Mouse (Mus musculus) frontal cortex, adult 2 months (tissue): ENCODE results near the gene Stn1. TPM values are rescaled to one million over a fixed set of nuclear protein-coding genes. Genes with fewer than 3 reads are reported as not detected.
A peak's percentile ranks its signal among the peaks of the same experiment; 100 is the strongest.

Experiments used
- DNase-seq, 2 experiments: peaks; one replicate each; pipeline ENCODE4 v3.0.0; 2022; ENCODE audit warnings: low spot score in 1 of 2; ENCODE audit errors: extremely low spot score in 1 of 2
- polyA plus RNA-seq: library from polyadenylated mRNA; depleted of rRNA; stranded (reverse); fragments of >200 nt; gene quantifications from 2 replicates; pipeline ENCODE4 v1.2.3, GENCODE M21; 2012

The Stn1 gene
- polyA plus RNA-seq, 1 experiment = 19.8 TPM

DNA sequence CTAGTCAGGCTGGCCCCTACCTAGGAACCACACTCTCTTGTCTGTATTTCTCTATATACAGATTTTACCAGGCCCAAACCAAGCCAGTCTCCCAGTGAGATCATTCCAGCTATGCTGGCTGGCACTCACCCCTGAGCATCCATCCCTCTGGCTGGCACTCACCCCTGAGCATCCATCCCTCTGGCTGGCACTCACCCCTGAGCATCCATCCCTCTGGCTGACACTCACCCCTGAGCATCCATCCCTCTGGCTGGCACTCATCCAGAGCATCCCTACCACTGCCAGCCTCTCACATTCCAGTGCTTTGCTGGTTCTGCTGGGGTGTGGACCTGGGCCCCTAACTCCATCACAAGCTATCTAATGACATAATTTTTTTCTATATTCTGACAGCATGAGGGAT lies 8.2 kb upstream of the Stn1 start:
- DNase-seq = no peak

DNA sequence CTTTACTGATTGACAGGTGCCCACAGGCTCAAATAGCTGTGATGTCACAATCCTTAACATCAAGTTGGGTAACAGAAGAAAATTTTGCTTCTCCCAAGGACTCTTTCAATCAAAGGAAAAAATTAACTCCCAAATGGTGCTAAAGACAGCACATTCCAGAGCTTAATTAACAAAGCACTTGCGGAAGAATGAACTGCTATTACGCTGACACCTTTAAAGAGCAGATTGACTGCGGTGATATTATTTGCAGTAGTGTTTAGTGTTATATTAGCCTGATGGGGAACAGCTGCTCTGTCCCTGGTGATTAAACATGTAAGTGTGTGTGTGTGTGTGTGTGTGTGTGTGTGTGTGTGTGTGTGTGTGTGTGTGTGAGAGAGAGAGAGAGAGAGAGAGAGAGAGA lies 7.7 kb upstream of the Stn1 start:
- DNase-seq = no peak

- no peak for DNase-seq
Observed at GRCm38 (mm10) chr19:47542441-47542840, 5.1 kb upstream of the Stn1 start.

GRCm38 (mm10) chr19:47538801-47539200 lies 1.5 kb upstream of the Stn1 start:
- DNase-seq = no peak

GRCm38 (mm10) chr19:47537879-47538278 lies 572 bp upstream of the Stn1 start:
- DNase-seq = no peak

- peak; percentile 92 to 98 for DNase-seq
Observed at GRCm38 (mm10) chr19:47536521-47537299, 597 bp downstream of the Stn1 start.

- DNase-seq = peak; percentile 32 to 78
Observed at GRCm38 (mm10) chr19:47534131-47534530, 3.2 kb downstream of the Stn1 start.

- DNase-seq = no peak
Observed at GRCm38 (mm10) chr19:47532449-47532848, 4.9 kb downstream of the Stn1 start.

- DNase-seq = no peak
Observed at GRCm38 (mm10) chr19:47531309-47531708, 6.0 kb downstream of the Stn1 start.

DNA sequence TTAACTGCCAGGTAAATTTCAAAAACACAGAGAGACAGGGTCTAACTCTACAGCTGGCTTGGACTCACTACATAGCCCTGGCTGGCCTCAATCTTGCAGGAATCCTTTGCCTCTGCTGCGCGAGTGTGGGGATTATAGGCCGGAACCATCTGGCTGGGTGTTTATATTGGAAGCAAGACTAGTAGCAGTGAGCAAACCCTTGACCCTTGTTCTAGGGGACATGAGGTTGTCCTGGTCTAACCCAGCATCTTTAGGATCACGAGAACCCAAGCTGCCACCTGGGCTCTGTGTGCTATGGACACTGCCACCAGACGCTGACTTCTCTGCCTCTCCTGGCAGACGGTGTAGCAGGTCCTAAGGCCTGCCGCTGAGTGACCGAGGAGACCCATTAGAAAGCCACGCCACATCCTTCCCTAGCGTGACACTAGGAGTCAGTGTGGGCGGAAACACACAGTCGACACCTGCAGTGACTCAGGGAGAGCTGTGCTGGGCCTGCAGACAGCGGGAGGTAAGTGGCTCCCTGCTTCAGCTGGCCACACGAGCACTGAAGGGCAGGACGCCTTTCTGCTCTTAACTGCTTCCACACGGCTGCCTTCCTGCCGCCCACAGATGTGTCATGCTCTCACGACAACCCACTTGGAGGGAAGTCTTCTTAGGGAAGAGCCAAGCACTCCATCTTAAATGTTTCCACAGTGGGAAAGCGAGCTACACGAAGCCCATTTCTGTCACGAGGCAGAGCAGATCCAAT lies 10.9 kb downstream of the Stn1 start:
- DNase-seq = peak; percentile 41 to 61

DNA sequence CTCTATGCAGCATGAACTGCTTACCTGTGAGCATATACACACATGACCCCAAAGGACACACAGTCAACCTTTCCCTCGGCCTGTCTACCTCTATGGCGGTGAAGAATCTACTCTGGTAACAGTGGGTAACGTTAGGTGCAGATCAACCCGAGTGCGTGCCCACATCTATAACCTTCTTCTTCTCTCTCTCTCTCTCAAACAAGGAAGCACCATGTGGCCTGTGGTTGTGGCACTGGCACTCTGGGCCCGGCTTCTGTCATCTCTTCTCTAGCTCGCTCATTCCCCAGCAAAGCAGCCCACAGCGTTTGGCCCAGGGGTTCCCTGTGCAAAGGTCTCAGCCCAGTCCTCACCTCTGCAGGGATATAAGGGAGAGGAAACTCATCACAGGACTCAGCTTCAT lies 12.4 kb downstream of the Stn1 start:
- no peak for DNase-seq

- no peak for DNase-seq
Observed at GRCm38 (mm10) chr19:47521403-47521802, 15.9 kb downstream of the Stn1 start.

GRCm38 (mm10) chr19:47519163-47519893 lies 18.0 kb downstream of the Stn1 start:
- no peak for DNase-seq

GRCm38 (mm10) chr19:47518475-47519162 lies 18.7 kb downstream of the Stn1 start:
- DNase-seq = no peak

- no peak for DNase-seq
Observed at GRCm38 (mm10) chr19:47517570-47517969, 19.7 kb downstream of the Stn1 start.

DNA sequence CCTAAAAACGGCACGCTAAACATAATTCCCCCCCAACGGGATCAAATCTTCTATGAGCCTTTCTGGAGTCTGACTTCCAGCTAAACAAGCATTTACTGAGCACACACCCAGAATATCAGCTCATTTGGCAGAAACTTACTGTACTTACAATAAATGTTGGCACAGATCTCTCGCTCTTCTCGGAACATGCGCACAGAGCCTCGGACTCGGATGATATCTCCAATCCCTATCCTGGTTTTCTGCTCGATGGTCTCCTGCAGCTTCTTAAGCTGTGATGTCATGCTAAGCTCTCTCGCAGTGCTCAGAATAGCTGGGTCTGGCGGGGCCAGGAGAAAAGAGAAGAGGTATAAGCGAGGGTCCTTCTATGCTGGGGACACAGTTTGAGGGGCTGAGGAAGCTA lies 20.4 kb downstream of the Stn1 start:
- DNase-seq = no peak

- DNase-seq = no peak
Observed at GRCm38 (mm10) chr19:47515091-47515490, 22.2 kb downstream of the Stn1 start.

- DNase-seq = no peak
Observed at GRCm38 (mm10) chr19:47513618-47513897, 23.7 kb downstream of the Stn1 start.

GRCm38 (mm10) chr19:47512794-47513617 lies 24.3 kb downstream of the Stn1 start:
- DNase-seq = no peak

DNA sequence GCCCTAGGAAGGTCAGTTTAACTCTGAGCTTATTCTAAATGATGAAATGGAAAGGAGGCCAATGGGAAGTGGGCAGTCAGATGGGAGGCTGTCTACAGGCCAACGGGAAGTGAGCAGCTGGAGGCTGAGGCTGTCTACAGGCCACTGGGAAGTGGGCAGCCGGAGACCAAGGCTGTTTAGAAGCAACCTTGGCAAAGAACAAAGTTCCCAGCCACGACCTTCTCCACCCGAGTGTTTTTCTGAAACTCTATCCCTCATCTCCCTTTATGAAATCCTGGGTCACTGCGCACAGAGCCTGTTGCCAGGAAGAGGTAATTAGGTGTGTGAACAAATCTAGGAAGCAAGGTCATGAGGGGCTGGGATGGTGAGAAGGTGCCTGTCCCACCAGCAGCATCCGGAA lies 25.3 kb downstream of the Stn1 start:
- no peak for DNase-seq
